Mouse (Mus musculus): ENCODE results near the gene H2afj.

The H2afj gene

GRCm38 (mm10) chr6:136805409-136805775 lies 2.7 kb upstream of the H2afj start:
- DNase-seq (ENCODE audit: low spot score): no peak

GRCm38 (mm10) chr6:136806819-136807218 lies 1.2 kb upstream of the H2afj start:
- no peak for DNase-seq (ENCODE audit: low spot score)

GRCm38 (mm10) chr6:136807395-136808013 lies 540 bp upstream of the H2afj start:
- DNase-seq (ENCODE audit: low spot score): no peak

GRCm38 (mm10) chr6:136808631-136809046 lies 595 bp downstream of the H2afj start:
- DNase-seq (ENCODE audit: low spot score): no peak

GRCm38 (mm10) chr6:136809077-136809476 lies 1.0 kb downstream of the H2afj start:
- no peak for DNase-seq (ENCODE audit: low spot score)

- DNase-seq (ENCODE audit: low spot score): no peak
These were observed 1.6 kb downstream of the H2afj start for GRCm38 (mm10) chr6:136809673-136810072.

GRCm38 (mm10) chr6:136811196-136811595 lies 3.2 kb downstream of the H2afj start:
- DNase-seq (ENCODE audit: low spot score): no peak

GRCm38 (mm10) chr6:136813117-136813516 lies 5.1 kb downstream of the H2afj start:
- no peak for DNase-seq (ENCODE audit: low spot score)

GRCm38 (mm10) chr6:136815381-136815780 lies 7.3 kb downstream of the H2afj start:
- DNase-seq (ENCODE audit: low spot score): no peak

GRCm38 (mm10) chr6:136816826-136817225 lies 8.8 kb downstream of the H2afj start:
- no peak for DNase-seq (ENCODE audit: low spot score)

GRCm38 (mm10) chr6:136817549-136817948 lies 9.5 kb downstream of the H2afj start:
- DNase-seq (ENCODE audit: low spot score): no peak

GRCm38 (mm10) chr6:136820381-136820780 lies 12.3 kb downstream of the H2afj start:
- no peak for DNase-seq (ENCODE audit: low spot score)

- DNase-seq (ENCODE audit: low spot score): no peak
These were observed 13.0 kb downstream of the H2afj start for GRCm38 (mm10) chr6:136821086-136821485.

- no peak for DNase-seq (ENCODE audit: low spot score)
These were observed 16.9 kb downstream of the H2afj start for GRCm38 (mm10) chr6:136824987-136825386.

GRCm38 (mm10) chr6:136827116-136827515 lies 19.1 kb downstream of the H2afj start:
- DNase-seq (ENCODE audit: low spot score): no peak

- no peak for DNase-seq (ENCODE audit: low spot score)
These were observed 19.5 kb downstream of the H2afj start, which contains the start of gene BC049715 for GRCm38 (mm10) chr6:136827516-136827880. TSS of gene BC049715 (plus strand) at chr6:136827626.

GRCm38 (mm10) chr6:136827881-136828561 lies 20.0 kb downstream of the H2afj start, which contains the start of gene Wbp11:
TSS of gene Wbp11 (minus strand) at chr6:136828233.
- peak; percentile 92 for DNase-seq (ENCODE audit: low spot score)

GRCm38 (mm10) chr6:136828681-136829080 lies 20.6 kb downstream of the H2afj start:
- DNase-seq (ENCODE audit: low spot score): no peak

GRCm38 (mm10) chr6:136831712-136832111 lies 23.7 kb downstream of the H2afj start:
- no peak for DNase-seq (ENCODE audit: low spot score)

- DNase-seq (ENCODE audit: low spot score): no peak
These were observed 27.3 kb downstream of the H2afj start, which contains the start of gene Smco3 for GRCm38 (mm10) chr6:136835352-136835751. TSS of gene Smco3 (minus strand) at chr6:136835452.

GRCm38 (mm10) chr6:136837323-136837722 lies 29.3 kb downstream of the H2afj start:
- no peak for DNase-seq (ENCODE audit: low spot score)

GRCm38 (mm10) chr6:136844903-136845302 lies 36.9 kb downstream of the H2afj start:
- no peak for DNase-seq (ENCODE audit: low spot score)

GRCm38 (mm10) chr6:136845706-136846480 lies 37.8 kb downstream of the H2afj start:
- no peak for DNase-seq (ENCODE audit: low spot score)

Measured in ovary, postnatal 36 days (tissue).